Mouse (Mus musculus) right cerebral cortex, postnatal 36 days (tissue): ENCODE data around the gene Gm47841.

Experiments
- DNase-seq, 2 experiments: peaks; one replicate each; pipeline ENCODE4 v3.0.0; 2022; ENCODE audit warnings: low spot score in 2 of 2, mixed read lengths in 1 of 2

Gm47841 gene

GRCm38 (mm10) chr15:101047194-101047555 is at the start of gene Gm47841:
Gene Gm47841, minus strand, starts transcription at chr15:101047397.
- no peak for DNase-seq

DNA sequence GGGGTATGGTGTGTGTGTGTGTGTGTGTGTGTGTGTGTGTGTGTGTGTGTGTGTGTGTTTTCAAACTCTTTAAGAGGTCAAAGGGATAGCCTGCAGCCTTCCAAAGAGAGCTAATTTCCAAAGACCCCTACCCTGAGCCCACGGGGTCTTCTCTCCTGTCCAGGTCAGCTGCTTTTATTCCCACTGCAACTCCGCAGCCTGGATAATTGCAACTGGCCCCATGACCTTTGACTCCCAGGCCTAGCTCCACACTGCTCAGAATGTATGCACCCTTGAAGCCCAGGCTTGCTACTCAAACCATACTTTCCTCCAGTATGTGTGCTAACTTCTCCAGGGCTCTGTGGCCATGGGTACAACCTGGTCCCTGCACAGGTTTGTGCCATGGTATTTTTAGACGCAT is 48.2 kb upstream of the Gm47841 start:
- no peak for DNase-seq

DNA sequence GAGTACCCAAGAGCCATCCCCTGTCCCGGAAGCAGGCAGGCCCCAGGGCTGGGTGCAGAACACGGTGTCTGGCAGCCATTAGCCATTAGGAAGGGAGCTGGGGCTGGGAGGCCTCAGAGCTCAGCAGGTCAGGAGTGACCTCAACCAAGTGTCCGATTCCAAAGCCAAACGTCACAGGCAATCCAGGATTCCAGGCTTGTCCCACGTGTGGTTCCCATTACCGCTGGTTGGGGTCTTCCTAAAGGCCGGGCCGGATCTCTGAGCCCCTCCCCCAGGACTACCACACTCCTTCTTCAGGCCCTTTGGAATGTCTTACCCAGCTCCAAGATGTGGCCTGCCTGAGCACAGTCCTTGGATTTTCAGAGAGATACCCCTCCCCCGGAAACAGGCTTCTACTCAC is 47.8 kb upstream of the Gm47841 start:
- no peak for DNase-seq

GRCm38 (mm10) chr15:101093988-101094387 is 46.8 kb upstream of the Gm47841 start:
- no peak for DNase-seq

DNA sequence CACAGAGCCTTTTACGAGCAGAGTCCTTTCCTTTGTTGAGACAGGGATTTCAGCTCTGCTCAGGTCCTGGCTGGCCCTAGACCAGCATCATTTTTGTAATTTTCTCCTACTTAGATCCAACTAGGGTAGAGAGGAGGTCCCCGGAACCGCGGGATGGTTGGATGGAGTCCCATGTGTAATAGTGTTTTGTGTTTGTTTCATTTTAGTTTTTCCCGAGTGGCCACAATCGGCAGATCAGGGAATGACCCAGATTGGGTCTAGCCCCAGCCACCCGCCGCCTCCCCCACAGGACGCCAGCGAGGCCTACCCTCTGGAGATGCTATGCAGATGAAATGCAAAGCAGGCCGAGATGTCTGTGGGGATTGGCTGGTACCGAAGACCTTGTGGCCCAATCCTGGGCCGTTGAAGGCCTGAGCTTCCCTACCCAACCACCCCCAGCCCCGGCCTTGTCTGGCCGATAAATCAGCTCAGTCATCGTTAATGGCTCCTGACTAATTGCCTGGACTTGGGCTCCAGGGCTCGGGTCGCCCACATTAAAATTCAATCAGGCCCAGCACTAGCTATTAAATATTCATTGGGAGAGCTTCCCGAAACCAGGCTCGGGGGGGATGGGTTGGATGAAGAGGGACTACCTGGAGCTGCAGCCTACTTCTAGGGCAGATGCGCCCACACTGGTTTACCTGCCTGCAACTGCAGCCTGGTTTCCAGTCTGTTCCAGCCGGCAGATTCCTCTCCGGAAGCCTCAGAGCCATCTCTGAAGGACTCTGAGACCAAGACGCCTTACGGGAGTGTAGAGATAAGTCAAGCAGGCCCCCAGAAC is 45.8 kb upstream of the Gm47841 start:
- DNase-seq = peak in 1 of 2 experiments; percentile 25

DNA sequence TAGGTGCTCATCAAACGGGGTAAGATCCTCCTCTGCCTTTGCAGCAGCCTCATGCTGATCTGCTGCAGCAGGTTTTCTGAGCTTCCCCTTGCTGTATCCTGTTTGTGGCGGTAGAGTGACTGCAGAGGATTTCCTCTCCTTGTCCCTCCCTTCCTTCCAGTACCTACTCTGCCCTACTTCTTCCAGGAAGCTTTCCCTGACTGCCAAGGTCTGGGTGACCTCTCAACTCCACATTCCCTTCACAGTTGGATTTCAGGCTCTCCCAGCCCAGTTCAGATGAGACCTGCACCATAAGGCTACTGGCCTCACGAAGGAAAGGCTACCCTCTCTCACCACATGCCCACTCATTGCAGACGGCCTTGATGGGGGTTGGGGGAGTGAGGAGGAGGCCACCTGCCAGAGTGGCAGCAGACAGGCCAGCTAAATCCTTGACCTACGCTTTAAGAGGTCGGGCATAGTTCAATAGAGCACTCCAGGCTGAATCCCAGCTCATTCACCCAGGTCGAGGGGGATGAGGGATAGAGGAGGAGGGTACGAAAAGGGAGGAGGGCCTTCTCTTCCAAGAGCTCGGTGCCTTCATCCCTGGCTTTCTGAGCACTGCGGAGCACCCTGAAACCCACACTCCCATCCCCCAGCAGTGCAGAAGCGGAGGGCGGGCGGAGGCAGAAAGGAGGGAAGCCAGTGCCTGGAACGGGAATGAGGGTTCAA is 45.1 kb upstream of the Gm47841 start:
- DNase-seq = no peak

DNA sequence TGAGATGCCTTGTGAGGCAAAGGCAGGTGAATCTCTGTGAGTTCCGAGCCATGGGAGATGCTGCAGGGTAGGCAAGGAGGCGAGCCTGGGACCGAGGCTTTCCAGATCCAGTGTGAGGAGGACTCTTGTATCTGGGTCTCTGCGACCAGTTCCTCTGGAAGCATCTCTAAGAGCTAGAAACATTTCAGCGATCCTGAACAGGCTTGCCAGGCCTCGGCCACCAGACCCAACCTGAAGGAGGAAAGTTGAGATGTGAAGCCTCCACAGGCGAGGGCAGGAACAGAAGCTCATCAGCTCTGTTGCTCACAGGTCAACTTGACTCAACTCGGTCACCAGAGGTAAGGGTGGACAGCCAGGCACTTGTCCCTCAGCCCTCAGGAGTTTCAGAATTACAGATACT is 44.4 kb upstream of the Gm47841 start:
- DNase-seq = no peak

- no peak for DNase-seq
Measured at GRCm38 (mm10) chr15:101088291-101088690, 41.1 kb upstream of the Gm47841 start.

DNA sequence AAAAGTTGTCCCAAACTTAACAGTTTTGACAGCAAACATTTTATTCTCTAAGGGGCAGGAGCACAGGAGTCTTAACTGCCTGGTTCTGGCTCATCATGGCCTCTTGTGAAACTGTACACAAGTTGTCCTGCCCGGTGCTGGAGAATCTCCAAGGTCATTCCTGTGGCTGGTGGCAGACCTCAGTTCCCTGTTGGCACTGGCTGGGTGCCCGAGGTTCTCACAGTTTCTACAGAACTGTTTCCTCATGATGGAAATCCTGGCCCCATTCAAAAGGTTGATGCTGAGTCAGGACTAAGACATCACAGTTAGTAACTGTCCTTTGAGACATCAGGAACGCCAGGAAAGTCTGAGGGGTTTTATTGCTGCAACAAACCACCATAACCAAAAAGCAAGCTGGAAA is 39.8 kb upstream of the Gm47841 start:
- no peak for DNase-seq

DNA sequence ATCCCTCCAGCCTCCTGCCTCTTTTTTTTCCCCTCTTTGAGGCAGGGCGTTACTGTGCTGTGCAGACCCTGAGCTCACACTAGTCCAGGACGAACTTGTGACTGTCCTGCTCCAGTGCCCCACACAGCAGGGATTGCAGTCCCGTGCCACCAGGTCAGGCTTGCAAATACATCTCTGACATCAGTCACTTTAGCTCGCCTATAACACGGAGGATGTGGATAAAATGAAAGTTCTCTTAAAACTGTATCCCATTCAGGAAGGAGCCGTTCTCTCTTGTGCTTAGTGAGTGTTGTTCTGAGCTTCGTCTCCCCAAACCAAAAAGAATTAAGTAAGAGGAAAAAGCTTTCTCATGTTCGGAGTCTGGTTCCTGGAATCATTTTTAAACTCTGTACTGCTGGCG is 39.3 kb upstream of the Gm47841 start:
- no peak for DNase-seq

GRCm38 (mm10) chr15:101084499-101084898 is 37.3 kb upstream of the Gm47841 start:
- DNase-seq = no peak

DNA sequence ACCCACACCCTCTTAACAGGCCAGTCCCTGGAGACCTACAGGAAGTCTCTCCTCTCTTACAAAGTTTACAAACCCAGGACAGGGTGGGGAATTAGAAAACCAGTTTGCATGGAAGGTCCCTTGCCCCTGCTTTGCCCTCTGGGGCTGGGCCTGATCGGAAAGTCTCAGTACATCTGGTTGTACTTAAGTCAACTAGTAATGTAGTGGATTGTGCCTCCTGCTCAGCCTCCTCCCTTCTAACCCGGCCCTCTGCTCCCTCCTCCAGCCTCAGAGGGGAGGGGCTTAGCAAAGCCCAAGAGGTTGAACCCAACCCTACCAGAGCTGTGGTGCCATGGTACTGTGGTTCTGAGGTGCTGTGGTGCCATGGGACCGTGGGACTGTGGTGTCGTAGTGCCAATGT is 35.0 kb upstream of the Gm47841 start:
- DNase-seq = no peak

- no peak for DNase-seq
Measured at GRCm38 (mm10) chr15:101081035-101081548, 33.9 kb upstream of the Gm47841 start.

DNA sequence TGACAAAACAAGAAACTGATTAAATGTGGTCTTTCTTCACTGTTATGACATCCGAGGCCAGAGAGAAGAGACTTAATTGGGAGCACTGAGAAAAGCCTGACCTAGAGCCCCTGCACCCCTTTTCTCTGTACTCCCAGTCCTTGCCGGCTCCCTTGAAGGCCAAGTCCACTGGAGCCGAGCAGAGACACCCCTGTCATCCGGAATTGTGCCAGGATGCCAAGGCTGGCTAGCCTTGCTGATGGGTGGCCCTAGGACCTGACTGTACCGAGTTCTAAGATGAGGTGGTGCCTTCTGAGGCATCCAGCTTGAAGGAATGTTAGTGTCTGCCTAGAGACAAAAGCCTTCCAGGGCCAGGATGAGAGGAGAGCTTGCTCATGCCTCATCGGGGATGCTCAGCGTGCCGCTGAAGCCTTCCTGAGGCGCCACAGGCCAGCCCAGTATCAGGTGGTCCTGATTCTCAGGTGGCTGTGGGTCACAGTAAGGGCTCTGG is 32.9 kb upstream of the Gm47841 start:
- no peak for DNase-seq

DNA sequence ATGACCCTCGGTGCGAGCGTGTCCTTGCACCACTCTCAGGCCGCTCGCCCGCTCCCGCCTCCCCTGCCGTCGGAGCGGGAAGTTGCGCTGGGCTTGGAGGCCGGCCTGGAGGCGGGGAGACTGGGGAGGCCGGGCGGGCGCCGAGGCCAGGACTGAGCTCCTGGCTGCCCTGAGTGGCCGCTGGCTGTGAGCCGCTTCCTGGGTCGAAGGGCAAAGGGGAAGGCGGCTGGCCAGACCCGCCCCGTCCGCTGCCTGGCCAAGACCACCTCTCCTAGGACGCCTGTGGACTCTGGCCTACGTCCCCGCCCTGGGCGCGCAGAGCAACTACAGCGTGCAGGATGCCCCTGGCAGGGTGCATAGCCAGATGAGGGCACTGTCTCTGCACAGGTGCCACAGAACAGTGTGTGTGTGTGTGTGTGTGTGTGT is 31.5 kb upstream of the Gm47841 start:
- DNase-seq = peak; percentile 47 to 55

GRCm38 (mm10) chr15:101077813-101078730 is 30.9 kb upstream of the Gm47841 start, which contains the start of gene Fignl2:
Gene Fignl2, minus strand, starts transcription at chr15:101078567.
- no peak for DNase-seq

GRCm38 (mm10) chr15:101077001-101077812 is 30.0 kb upstream of the Gm47841 start:
- no peak for DNase-seq

- DNase-seq = no peak
Measured at GRCm38 (mm10) chr15:101076071-101077000, 29.1 kb upstream of the Gm47841 start.

- no peak for DNase-seq
Measured at GRCm38 (mm10) chr15:101075656-101076055, 28.5 kb upstream of the Gm47841 start.

GRCm38 (mm10) chr15:101075150-101075549 is 28.0 kb upstream of the Gm47841 start:
- no peak for DNase-seq
